Mouse (Mus musculus) left cerebral cortex, postnatal 36 days (tissue): Measurements from ENCODE around the gene Slx. TPM values are rescaled to one million over a fixed set of nuclear protein-coding genes. Genes with fewer than 3 reads are reported as not detected.
"Not testable (repeated sequence)": the region's sequence is repeated elsewhere in the genome, so short reads cannot be mapped to it uniquely, and the experiment has no call there.

Experiments
- DNase-seq, 2 experiments: peaks; one replicate each; pipeline ENCODE4 v3.0.0; 2021 to 2022; ENCODE audit warnings: low spot score in 2 of 2, mixed read lengths in 1 of 2
- intact Hi-C: fragments of 180-260 bp; cut with DNase I; formaldehyde crosslinking; loops from one replicate; pipeline ENCODE4 v1.15.1; 2025
- microRNA-seq: library from miRNA; unstranded; fragments of <30 nt; microRNA quantifications from one replicate; pipeline ENCODE4 v1.2.0, GENCODE M21; 2022
- total RNA-seq, 2 experiments: library from RNA; stranded (reverse); gene quantifications; 2 replicates each; pipeline ENCODE4 v1.2.3; 2021

Gene Slx
- total RNA-seq = not detected

- intact Hi-C loops, DNase-seq: not testable (repeated sequence)
Observed at GRCm38 (mm10) chrX:26545465-26545864, at the start of gene Slx. Slx (minus strand) TSS chrX:26545565.

Small RNAs within 50 kb of the gene (microRNA-seq; reads per million reads assigned to microRNA genes)
- not detected for gene Gm27341

Other genes starting within 250 kb of the Slx start
- gene Gm2030, start 235.5 kb downstream of the Slx start, total RNA-seq = not detected
- gene Gm14525, start 157.1 kb upstream of the Slx start, total RNA-seq = not detected